Mouse (Mus musculus) ovary, postnatal 36 days (tissue): ENCODE results near the gene Guca1a.
"Not testable (repeated sequence)": the region's sequence is repeated elsewhere in the genome, so short reads cannot be mapped to it uniquely, and the experiment has no call there.

ENCODE experiments used
- DNase-seq: peaks from one replicate; pipeline ENCODE4 v3.0.0; 2022; ENCODE audit warnings: low spot score, mixed read lengths

The Guca1a gene

DNA sequence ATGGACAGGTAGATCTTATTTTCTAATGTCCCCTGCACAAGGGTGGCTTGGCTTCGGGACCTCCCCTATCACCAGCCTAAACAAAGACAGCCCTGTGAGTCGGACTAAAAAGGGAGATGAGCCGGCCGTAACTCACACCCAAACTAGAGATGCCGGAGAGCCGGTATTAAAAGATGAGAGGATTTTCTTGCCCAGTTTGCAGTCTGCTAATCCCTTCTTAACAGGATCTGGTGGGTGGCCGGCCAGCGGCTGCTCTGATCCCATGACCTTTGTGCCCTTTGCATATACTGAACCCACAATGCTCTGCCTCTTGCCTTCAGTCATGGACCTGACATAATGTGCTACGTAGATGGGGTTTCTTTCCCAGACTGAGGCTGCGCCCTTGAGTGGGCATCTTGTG is at the start of gene Guca1a:
Gene Guca1a, minus strand, starts transcription at position 134 of the 400 bp plus-strand sequence.
- no peak for DNase-seq

GRCm38 (mm10) chr17:47449432-47449831 is 49.0 kb upstream of the Guca1a start:
- DNase-seq: no peak

DNA sequence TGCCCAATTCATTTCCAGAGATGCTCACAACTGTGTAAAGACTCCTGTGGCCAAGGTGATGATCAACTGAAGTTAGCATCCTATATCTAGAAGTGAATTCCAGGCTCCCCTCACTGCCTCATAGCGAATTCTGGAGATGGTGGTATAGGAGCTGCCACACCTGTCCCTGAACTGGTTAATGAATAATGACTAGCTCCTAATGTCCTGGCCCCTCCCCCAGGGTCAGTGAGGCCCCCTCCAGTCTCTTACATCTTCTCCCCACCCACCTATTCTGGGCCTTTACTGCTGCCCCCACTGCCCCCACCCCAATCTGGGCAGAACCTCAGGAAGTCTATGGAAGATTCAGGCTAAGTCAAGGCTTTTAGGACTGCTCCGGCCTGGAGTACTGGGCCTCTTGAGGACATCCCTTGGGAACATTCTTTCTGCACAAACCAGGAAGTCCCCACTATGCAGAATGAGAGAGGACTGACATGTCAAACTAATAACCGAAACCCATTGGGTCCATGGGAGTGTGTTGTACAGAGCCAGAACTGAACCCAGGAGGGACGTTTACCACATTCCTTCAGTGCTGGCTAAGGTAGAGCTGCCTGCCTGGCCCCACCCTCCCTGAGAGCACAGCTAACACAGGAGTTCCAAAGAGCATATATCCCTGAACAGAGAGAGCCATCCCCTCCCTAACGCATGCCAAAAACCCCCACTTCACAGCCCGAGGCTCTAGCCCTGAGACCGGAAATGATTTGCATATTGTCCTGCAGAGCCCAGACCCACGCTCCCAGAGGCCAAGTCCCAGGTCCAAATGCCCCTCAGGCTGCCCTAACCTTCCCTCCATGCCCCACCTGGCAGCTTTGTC is 48.4 kb upstream of the Guca1a start:
- DNase-seq: no peak

- no peak for DNase-seq
These were observed 46.2 kb upstream of the Guca1a start for GRCm38 (mm10) chr17:47446561-47446960.

- no peak for DNase-seq
These were observed 45.6 kb upstream of the Guca1a start for GRCm38 (mm10) chr17:47446025-47446424.

GRCm38 (mm10) chr17:47445518-47445917 is 45.1 kb upstream of the Guca1a start:
- DNase-seq: no peak

- no peak for DNase-seq
These were observed 43.7 kb upstream of the Guca1a start for GRCm38 (mm10) chr17:47444113-47444512.

DNA sequence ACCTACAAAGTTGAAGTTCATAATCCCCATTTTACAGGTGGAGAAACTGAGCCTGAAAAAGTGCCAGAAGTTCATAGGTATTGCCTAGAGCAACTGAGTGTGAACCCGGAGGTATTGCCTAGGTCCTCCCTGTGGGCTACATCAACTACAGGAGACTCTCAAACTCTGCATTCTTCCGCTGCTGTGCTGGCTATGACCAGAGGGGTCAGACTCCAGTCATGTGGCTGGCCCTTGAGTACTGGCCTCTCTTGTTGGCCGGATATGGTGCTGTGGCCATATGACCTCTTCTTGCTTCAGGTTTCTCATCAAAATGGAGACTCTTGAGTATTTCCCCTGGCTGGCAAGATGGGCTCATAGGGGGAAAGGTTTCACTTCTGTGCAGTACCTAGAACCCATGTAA is 41.9 kb upstream of the Guca1a start:
- no peak for DNase-seq

GRCm38 (mm10) chr17:47441296-47442051 is 41.1 kb upstream of the Guca1a start:
- DNase-seq: no peak

GRCm38 (mm10) chr17:47440359-47440890 is 40.0 kb upstream of the Guca1a start:
- no peak for DNase-seq

DNA sequence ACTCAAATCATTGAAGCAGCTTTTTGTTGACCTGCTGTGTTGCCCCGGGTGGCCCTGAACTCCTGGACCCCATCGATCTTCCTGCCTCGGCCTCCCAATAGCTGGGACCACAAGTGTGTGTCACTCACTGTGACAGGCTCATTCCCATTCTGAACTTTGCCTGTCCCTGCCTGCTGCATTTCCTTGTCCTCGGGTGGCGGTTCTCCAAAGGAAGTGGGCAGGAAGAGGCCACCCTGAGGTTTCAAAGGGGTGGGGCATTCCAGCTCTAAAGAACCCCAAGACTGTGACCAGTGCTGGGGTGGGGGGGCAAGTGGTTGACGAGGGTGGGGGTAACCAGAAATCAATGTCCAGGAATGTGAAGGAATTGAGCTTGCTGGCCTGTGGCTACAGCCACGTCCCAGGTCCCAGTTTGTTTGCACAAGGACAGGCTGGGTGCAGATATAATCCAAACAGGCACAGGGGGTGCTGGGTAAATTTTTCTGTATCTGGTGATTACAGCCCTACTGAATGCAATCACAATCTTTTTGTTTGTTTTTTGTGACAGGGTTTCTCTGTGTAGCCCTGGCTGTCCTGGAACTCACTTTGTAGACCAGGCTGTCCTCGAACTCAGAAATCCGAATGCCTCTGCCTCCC is 39.1 kb upstream of the Guca1a start:
- no peak for DNase-seq

DNA sequence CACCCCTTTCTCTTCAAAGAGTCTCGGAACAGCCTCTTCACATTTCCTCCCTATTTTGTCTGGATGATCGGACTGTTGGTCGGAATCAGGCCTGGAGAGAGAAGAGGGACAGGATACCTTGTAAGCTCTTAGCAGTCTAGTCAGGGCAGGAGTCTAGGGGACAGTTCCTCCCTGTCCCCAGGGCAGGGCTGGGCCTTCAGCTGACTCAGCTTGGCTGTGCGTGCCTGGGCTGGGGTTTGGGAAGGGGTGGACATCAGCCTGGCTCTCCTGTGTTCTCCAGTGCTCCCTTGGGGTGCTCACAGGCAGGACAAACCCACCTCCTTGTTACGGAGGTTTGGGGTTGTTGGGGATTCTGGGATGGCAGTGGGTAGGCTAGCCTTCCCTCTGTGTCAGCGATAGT is 38.2 kb upstream of the Guca1a start:
- DNase-seq: no peak

DNA sequence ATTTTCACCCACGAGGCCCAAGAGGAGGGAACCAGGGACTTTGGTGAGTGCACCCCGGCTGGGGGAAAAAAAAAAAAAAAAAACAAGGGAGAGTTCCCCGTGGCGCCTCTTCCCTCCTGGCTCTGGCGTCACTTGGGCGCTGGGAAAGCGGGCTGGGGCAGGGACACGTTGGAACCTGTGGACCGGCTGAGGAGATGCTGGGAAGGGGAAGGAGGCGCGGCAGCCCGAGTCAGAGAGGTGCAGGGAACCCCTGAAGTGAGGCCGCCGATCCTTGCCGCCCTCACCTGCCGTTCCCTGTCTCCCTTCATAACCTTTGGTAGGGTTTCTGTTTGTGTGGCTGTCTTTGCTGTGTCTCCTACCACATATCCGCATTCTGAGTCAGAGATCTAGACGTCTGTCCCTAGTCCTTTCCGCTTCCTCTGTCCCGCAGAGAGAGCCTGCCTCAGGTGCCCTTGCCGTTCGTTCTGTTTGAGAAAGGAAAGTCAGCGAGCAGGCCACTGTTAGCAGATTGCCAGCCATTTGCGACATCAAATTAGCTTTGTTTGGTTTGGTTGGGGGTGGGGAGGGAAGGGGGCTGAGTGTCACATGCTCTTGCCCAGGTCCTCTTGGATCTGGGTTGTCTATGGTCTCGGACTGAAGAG is 36.6 kb upstream of the Guca1a start, which contains the start of gene 1700001C19Rik:
Gene 1700001C19Rik, minus strand, starts transcription at position 470 of the 641 bp plus-strand sequence.
- DNase-seq: no peak

GRCm38 (mm10) chr17:47436156-47436906 is 35.9 kb upstream of the Guca1a start, which contains the start of gene AI661453:
AI661453 (plus strand) TSS chr17:47436615.
- peak; percentile 65 for DNase-seq

DNA sequence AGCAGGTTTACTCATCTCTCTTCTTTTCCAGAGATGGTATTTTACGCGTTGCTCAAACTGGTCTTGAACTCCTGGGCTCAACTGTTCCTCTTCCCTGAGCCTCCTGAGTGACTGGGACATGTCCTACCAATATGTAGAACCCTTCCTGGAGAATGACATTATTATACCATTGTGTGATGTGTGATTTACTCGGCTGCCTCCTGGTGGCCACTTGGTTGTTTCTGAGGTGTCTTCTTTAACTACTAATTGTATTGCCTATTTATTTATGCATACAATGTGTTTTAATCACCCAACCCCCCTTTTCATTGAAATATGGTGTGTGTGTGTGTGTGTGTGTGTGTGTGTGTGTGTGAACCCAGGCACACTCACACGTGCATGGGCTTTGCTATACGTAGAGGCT is 30.4 kb upstream of the Guca1a start:
- no peak for DNase-seq

GRCm38 (mm10) chr17:47428831-47429304 is 28.5 kb upstream of the Guca1a start:
- peak; percentile 41 for DNase-seq

GRCm38 (mm10) chr17:47427316-47427715 is 26.9 kb upstream of the Guca1a start:
- no peak for DNase-seq

GRCm38 (mm10) chr17:47424186-47424585 is 23.8 kb upstream of the Guca1a start:
- no peak for DNase-seq

GRCm38 (mm10) chr17:47422616-47423015 is 22.2 kb upstream of the Guca1a start:
- not testable (repeated sequence) for DNase-seq

GRCm38 (mm10) chr17:47421566-47421965 is 21.2 kb upstream of the Guca1a start:
- DNase-seq: no peak

GRCm38 (mm10) chr17:47420195-47420594 is 19.8 kb upstream of the Guca1a start:
- no peak for DNase-seq
